30 mouse cellular contexts compared by ENCODE assay signal in genomic region chr12:10035479-10035878, GRCm38 (mm10).
A peak's percentile ranks its signal among the peaks of the same experiment; 100 is the strongest.
DNase-seq lines count a peak whose midpoint lies in the region; ATAC-seq lines count a peak whose summit lies in the region.
"Had no signal": no experiment of that assay in that cellular context is flagged by ENCODE, and none has a peak within 500 bp of the region (broad histone marks: within the 10 kb centered on the region; RNA-seq: fewer than 3 reads in every experiment).

No protein-coding gene starts in this region.

- no peak overlapping the region for H3K4me3 ChIP-seq in embryonic facial prominence, embryonic 12.5 days
- H3K4me3 ChIP-seq in limb, embryonic 12.5 days (replicated peaks): no peak overlapping the region
- no peak overlapping the region for H3K4me3 ChIP-seq in intestine, embryonic 15.5 days (replicated peaks)
- H3K4me3 ChIP-seq: embryonic facial prominence, embryonic 13.5 days; erythroblast, embryonic 14.5 days; forebrain, embryonic 12.5 days; heart, embryonic 10.5 days; heart, embryonic 15.5 days; hindbrain, embryonic 12.5 days; left cerebral cortex, adult 2 months; liver, embryonic 15.5 days; megakaryocyte, embryonic 14.5 days; neural tube, embryonic 13.5 days had no signal

- WGBS in embryonic facial prominence, embryonic 12.5 days: 27% methylated on average over 8 of the region's 8 CpGs
- WGBS in limb, embryonic 12.5 days: 31% methylated on average over 8 of the region's 8 CpGs
- whole genome bisulfite sequencing in intestine, embryonic 15.5 days: 54% methylated on average over 8 of the region's 8 CpGs

- no peak overlapping the region for H3K4me2 ChIP-seq in embryonic facial prominence, embryonic 12.5 days (replicated peaks)
- H3K4me2 ChIP-seq in limb, embryonic 12.5 days: no peak overlapping the region
- no peak overlapping the region for H3K4me2 ChIP-seq in intestine, embryonic 15.5 days (replicated peaks)
- H3K4me2 ChIP-seq: embryonic facial prominence, embryonic 13.5 days; forebrain, embryonic 12.5 days; heart, embryonic 15.5 days; hindbrain, embryonic 12.5 days; liver, embryonic 15.5 days; neural tube, embryonic 13.5 days had no signal

- no peaks in the 10 kb centered on the region for H3K9me3 ChIP-seq in embryonic facial prominence, embryonic 12.5 days
- H3K9me3 ChIP-seq in limb, embryonic 12.5 days: no peaks in the 10 kb centered on the region
- H3K9me3 ChIP-seq in intestine, embryonic 15.5 days: no peaks in the 10 kb centered on the region
- H3K9me3 ChIP-seq: embryonic facial prominence, embryonic 13.5 days; forebrain, embryonic 12.5 days; heart, embryonic 10.5 days; heart, embryonic 15.5 days; hindbrain, embryonic 12.5 days; liver, embryonic 15.5 days; megakaryocyte, embryonic 14.5 days; neural tube, embryonic 13.5 days had no signal

- peak overlapping the region; percentile 36; the same call in 1 of the 2 replicates for H3K27ac ChIP-seq in embryonic facial prominence, embryonic 12.5 days
- no peak overlapping the region for H3K27ac ChIP-seq in limb, embryonic 12.5 days
- H3K27ac ChIP-seq in intestine, embryonic 15.5 days: no peak overlapping the region
- H3K27ac ChIP-seq: embryonic facial prominence, embryonic 13.5 days; forebrain, embryonic 12.5 days; heart, embryonic 10.5 days; heart, embryonic 15.5 days; hindbrain, embryonic 12.5 days; hindbrain, postnatal 0 days; left cerebral cortex, adult 2 months; liver, embryonic 15.5 days; neural tube, embryonic 13.5 days had no signal

- DNase-seq in 3T3-L1 (ENCODE audit: low read depth, low spot score): peak; percentile 47
- DNase-seq in NIH3T3 (ENCODE audit: low read depth): peak; percentile 52
- no peak for DNase-seq in layer of hippocampus, adult 8-10 months (ENCODE audit: low spot score in 2 of 2)
- DNase-seq in kidney, adult 9 months: no peak
- DNase-seq: adrenal gland, adult 8-10 months; cerebellum, adult 8-10 months; cerebellum, postnatal 36 days; gastrocnemius, postnatal 25 days; heart, adult 11 months; kidney, postnatal 14 days; lung, postnatal 4 days; midbrain, embryonic 14.5 days; thymus, adult 2 months; thymus, postnatal 4 days had no signal

- no peak overlapping the region for H3K9ac ChIP-seq in embryonic facial prominence, embryonic 12.5 days
- H3K9ac ChIP-seq in limb, embryonic 12.5 days (replicated peaks): no peak overlapping the region
- no peak overlapping the region for H3K9ac ChIP-seq in intestine, embryonic 15.5 days
- H3K9ac ChIP-seq: embryonic facial prominence, embryonic 13.5 days; forebrain, embryonic 12.5 days; heart, embryonic 15.5 days; hindbrain, embryonic 12.5 days; liver, embryonic 15.5 days; neural tube, embryonic 13.5 days had no signal

- no peaks in the 10 kb centered on the region for H3K36me3 ChIP-seq in embryonic facial prominence, embryonic 12.5 days
- no peaks in the 10 kb centered on the region for H3K36me3 ChIP-seq in limb, embryonic 12.5 days
- no peaks in the 10 kb centered on the region for H3K36me3 ChIP-seq in intestine, embryonic 15.5 days
- H3K36me3 ChIP-seq: embryonic facial prominence, embryonic 13.5 days; forebrain, embryonic 12.5 days; heart, embryonic 10.5 days; heart, embryonic 15.5 days; hindbrain, embryonic 12.5 days; liver, embryonic 15.5 days; neural tube, embryonic 13.5 days had no signal

- ATAC-seq in embryonic facial prominence, embryonic 12.5 days (ENCODE audit: insufficient number of reproducible peaks, insufficient read depth, low FRiP score, low TSS enrichment): peak; percentile 67; the same call in 1 of the 2 replicates
- ATAC-seq in limb, embryonic 12.5 days (ENCODE audit: insufficient number of reproducible peaks, insufficient read depth, low FRiP score, low TSS enrichment, low read depth): 0 out of 2 replicates have a peak, but pooled peaks have one; percentile 31
- ATAC-seq in intestine, embryonic 15.5 days: no peak
- ATAC-seq: hindbrain, postnatal 0 days; intestine, embryonic 16.5 days had no signal

- no peaks in the 10 kb centered on the region for H3K4me1 ChIP-seq in embryonic facial prominence, embryonic 12.5 days
- H3K4me1 ChIP-seq in limb, embryonic 12.5 days (replicated peaks): no peaks in the 10 kb centered on the region
- H3K4me1 ChIP-seq in intestine, embryonic 15.5 days (replicated peaks): no peaks in the 10 kb centered on the region
- H3K4me1 ChIP-seq: forebrain, embryonic 12.5 days; heart, embryonic 10.5 days; heart, embryonic 15.5 days; hindbrain, embryonic 12.5 days; liver, embryonic 15.5 days; megakaryocyte, embryonic 14.5 days; neural tube, embryonic 13.5 days had no signal

- no peaks in the 10 kb centered on the region for H3K27me3 ChIP-seq in embryonic facial prominence, embryonic 12.5 days
- no peaks in the 10 kb centered on the region for H3K27me3 ChIP-seq in limb, embryonic 12.5 days
- H3K27me3 ChIP-seq in intestine, embryonic 15.5 days (replicated peaks): no peaks in the 10 kb centered on the region
- H3K27me3 ChIP-seq: CH12.LX; embryonic facial prominence, embryonic 13.5 days; forebrain, embryonic 12.5 days; heart, embryonic 15.5 days; hindbrain, embryonic 12.5 days; liver, embryonic 15.5 days; megakaryocyte, embryonic 14.5 days; neural tube, embryonic 13.5 days had no signal

Comparison
In these comparisons a context has a peak if more than half of its experiments do, and no peak if none do; other contexts are left out.
1. DNase-seq: peak in 3T3-L1 (single experiment) and NIH3T3 (single experiment); none in layer of hippocampus, adult 8-10 months (0 of 2) and kidney, adult 9 months (single experiment).